Mouse (Mus musculus) liver (tissue): ENCODE data around the gene Wdfy2.
"Not testable (repeated sequence)": the region's sequence is repeated elsewhere in the genome, so short reads cannot be mapped to it uniquely, and the experiment has no call there.

Experiments used
- DNase-seq: peaks from one replicate; pipeline ENCODE4 v3.0.0-alpha.2; 2020; ENCODE audit warnings: mixed read lengths

Wdfy2 gene

GRCm38 (mm10) chr14:62837641-62838252, at the start of gene Wdfy2:
Wdfy2 (plus strand) TSS chr14:62837678.
- DNase-seq = peak; percentile 55

- DNase-seq = no peak
Observed at GRCm38 (mm10) chr14:62789282-62789681, 48.2 kb upstream of the Wdfy2 start.

GRCm38 (mm10) chr14:62795719-62796118, 41.8 kb upstream of the Wdfy2 start:
- no peak for DNase-seq

GRCm38 (mm10) chr14:62798608-62799101, 38.8 kb upstream of the Wdfy2 start:
- no peak for DNase-seq

GRCm38 (mm10) chr14:62800791-62801190, 36.7 kb upstream of the Wdfy2 start:
- no peak for DNase-seq

GRCm38 (mm10) chr14:62803204-62803603, 34.3 kb upstream of the Wdfy2 start:
- no peak for DNase-seq

GRCm38 (mm10) chr14:62806921-62807320, 30.6 kb upstream of the Wdfy2 start:
- DNase-seq = no peak

GRCm38 (mm10) chr14:62808661-62809523, 28.6 kb upstream of the Wdfy2 start:
- DNase-seq = no peak

GRCm38 (mm10) chr14:62812765-62813164, 24.7 kb upstream of the Wdfy2 start:
- DNase-seq = no peak

GRCm38 (mm10) chr14:62814567-62814966, 22.9 kb upstream of the Wdfy2 start:
- no peak for DNase-seq

GRCm38 (mm10) chr14:62816827-62817226, 20.7 kb upstream of the Wdfy2 start:
- no peak for DNase-seq

GRCm38 (mm10) chr14:62825575-62826332, 11.7 kb upstream of the Wdfy2 start:
- DNase-seq = no peak

GRCm38 (mm10) chr14:62829291-62829690, 8.2 kb upstream of the Wdfy2 start:
- DNase-seq = no peak

- DNase-seq = no peak
Observed at GRCm38 (mm10) chr14:62831691-62832275, 5.7 kb upstream of the Wdfy2 start.

- DNase-seq = no peak
Observed at GRCm38 (mm10) chr14:62833036-62833435, 4.4 kb upstream of the Wdfy2 start.

GRCm38 (mm10) chr14:62833541-62833940, 3.9 kb upstream of the Wdfy2 start:
- DNase-seq = no peak

- not testable (repeated sequence) for DNase-seq
Observed at GRCm38 (mm10) chr14:62835737-62836136, 1.7 kb upstream of the Wdfy2 start.

- peak; percentile 96 for DNase-seq
Observed at GRCm38 (mm10) chr14:62836926-62837640, 395 bp upstream of the Wdfy2 start.

- DNase-seq = no peak
Observed at GRCm38 (mm10) chr14:62838336-62838735, 858 bp downstream of the Wdfy2 start.

- no peak for DNase-seq
Observed at GRCm38 (mm10) chr14:62841726-62842125, 4.2 kb downstream of the Wdfy2 start.

GRCm38 (mm10) chr14:62842495-62842894, 5.0 kb downstream of the Wdfy2 start:
- DNase-seq = no peak

- DNase-seq = no peak
Observed at GRCm38 (mm10) chr14:62842976-62843375, 5.5 kb downstream of the Wdfy2 start.
